Mouse (Mus musculus) 3134 (cell line): ENCODE data around the gene Crisp1.

Experiments
- DNase-seq: peaks from one replicate; pipeline ENCODE4 v3.0.0-alpha.2; 2011; ENCODE audit warnings: low spot score; ENCODE audit not compliant: insufficient read length; ENCODE audit errors: extremely low read depth

Crisp1 gene

GRCm38 (mm10) chr17:40319062-40319461 lies at the start of gene Crisp1:
Gene Crisp1 (minus strand): TSS chr17:40319207.
- no peak for DNase-seq

- no peak for DNase-seq
Measured at GRCm38 (mm10) chr17:40342497-40343009, 23.5 kb upstream of the Crisp1 start.

GRCm38 (mm10) chr17:40285435-40285834 lies 33.6 kb downstream of the Crisp1 start:
- no peak for DNase-seq

GRCm38 (mm10) chr17:40275519-40275918 lies 43.5 kb downstream of the Crisp1 start:
- no peak for DNase-seq

- DNase-seq = no peak
Measured at GRCm38 (mm10) chr17:40274906-40275470, 44.0 kb downstream of the Crisp1 start.

GRCm38 (mm10) chr17:40252487-40252886 lies 66.5 kb downstream of the Crisp1 start:
- DNase-seq = no peak
